Mouse (Mus musculus) bone marrow macrophage, adult 2 months (primary cell): ENCODE data around the gene Dab1.

Source experiments
- CTCF ChIP-seq: IDR thresholded peaks from 2 replicates; pipeline ENCODE4 v1.5.1; 2012; ENCODE audit warnings: low read depth, mild to moderate bottlenecking, low read length, moderate library complexity
- POLR2A ChIP-seq: IDR thresholded peaks from 2 replicates; pipeline ENCODE4 v1.6.1; 2012; ENCODE audit warnings: mild to moderate bottlenecking, low read depth, low read length, borderline replicate concordance

- TF ChIP-seq CTCF (no peak), POLR2A (no peak)
Measured at GRCm38 (mm10) chr4:104211531-104212455, 592.6 kb downstream of the Dab1 start.
